Mouse (Mus musculus) adrenal gland (tissue): ENCODE data around the gene Foxp1.

ENCODE experiments used
- intact Hi-C: fragments of 180-260 bp; cut with DNase I; formaldehyde crosslinking; loops from one replicate; pipeline ENCODE4 v1.15.1; 2025

The Foxp1 gene

DNA sequence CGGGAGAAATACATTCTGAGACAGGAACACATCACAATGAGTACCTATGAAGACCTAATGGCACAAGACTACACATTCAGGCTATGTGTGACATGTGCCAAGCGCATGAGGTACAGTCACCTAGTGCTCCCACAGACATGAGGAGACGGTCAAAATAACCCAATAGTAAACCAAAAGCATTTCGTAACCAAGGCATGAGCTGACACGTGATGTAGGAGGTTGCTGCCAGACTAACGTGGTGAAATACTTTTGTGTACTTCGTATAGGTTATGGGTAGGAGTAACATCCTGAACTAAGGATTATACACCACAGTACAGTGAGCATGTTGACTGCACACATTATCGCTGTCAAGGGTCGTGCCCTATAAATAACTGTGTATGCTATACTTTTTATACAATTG lies 520.9 kb downstream of the Foxp1 start:
- intact Hi-C loops = no loop called here

DNA sequence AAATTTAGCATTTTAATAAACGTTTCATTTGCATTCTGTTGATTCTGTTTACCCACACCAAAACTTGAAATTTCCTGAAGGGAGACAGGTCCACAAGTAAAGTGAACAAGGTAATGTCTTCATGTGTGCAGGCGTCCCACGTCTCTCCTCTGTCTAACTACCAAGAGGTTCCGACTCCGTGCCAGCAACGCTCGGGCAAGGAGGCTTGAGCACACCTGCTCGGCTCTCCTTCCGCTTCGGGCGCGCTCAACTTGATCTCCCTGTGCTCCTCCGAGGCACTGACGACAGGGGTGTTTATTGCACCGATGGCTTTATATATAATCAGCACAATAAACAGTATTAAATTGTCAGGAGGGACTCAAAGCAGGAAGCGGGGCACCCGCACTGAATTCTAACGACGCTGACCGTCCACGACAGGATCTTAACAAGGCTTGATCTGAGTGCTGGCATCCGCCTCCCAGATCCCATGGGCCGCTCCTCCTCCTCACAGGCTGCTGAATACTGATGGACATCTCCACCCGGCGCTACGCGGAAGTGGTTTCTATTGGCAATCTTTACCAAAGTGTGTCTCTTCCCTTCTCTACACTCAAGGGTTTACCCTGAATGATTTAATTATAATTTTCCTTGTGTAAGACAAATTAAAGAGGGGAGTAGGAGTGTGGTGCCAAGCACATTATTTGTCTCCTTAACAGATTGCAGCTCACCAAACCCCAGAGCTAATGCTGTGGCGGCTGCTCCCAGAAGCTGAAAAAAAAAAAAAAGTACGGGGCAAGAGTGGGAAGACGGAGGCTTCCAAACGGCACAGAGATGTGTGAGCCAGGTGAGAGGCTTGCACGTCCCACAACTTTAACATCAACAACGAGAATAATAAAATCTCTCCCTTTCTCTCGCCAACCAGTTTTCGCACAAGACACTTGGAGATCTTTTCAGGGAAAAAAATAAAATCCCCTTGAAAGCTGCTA lies 523.3 kb downstream of the Foxp1 start:
- intact Hi-C loops = no loop called here

DNA sequence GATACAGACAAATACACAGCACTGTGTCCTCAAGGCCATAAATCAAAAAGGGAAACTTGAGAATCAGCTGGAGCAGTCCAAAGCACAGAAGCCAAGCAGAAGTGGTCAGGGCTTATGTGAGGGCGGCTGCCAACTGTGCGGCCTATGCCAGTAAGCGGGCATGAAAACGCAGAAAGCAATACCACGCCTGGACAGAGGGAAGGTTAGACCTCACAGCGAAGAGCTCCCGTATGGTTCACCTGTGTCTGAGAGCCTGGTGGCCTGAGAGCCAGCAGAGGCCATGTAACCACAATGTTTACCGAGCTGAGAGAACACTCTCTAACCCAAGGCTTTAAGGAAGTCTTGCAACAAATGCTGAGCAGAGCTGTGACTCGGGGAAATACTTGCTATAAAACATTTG lies 524.8 kb downstream of the Foxp1 start:
- intact Hi-C loops = no loop called here

GRCm38 (mm10) chr6:98996822-98997221 lies 525.7 kb downstream of the Foxp1 start:
- intact Hi-C loops = no loop called here

DNA sequence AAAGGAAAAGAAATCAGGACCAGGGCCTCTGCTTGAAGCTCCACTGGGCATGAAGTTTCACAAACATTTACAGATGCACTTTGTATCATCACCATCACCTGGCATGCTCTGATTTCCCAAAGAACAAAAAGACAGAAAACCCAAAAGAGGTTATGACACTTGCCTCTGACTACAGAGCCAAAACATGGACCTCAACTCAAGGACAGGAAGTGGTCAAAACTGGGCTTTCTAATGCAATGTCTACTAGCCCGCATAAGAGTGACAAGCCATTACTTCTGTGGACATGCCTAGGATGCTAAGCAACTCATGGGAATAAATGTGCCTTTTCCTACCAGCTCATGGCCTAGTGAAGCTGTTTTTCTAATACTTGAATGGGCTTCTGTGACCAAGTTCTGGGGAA lies 526.2 kb downstream of the Foxp1 start:
- intact Hi-C loops = no loop called here

- intact Hi-C loops = no loop called here
Measured at GRCm38 (mm10) chr6:98995681-98996080, 526.8 kb downstream of the Foxp1 start.

- intact Hi-C loops = no loop called here
Measured at GRCm38 (mm10) chr6:98994902-98995301, 527.6 kb downstream of the Foxp1 start.

- intact Hi-C loops = no loop called here
Measured at GRCm38 (mm10) chr6:98994104-98994787, 528.3 kb downstream of the Foxp1 start.

DNA sequence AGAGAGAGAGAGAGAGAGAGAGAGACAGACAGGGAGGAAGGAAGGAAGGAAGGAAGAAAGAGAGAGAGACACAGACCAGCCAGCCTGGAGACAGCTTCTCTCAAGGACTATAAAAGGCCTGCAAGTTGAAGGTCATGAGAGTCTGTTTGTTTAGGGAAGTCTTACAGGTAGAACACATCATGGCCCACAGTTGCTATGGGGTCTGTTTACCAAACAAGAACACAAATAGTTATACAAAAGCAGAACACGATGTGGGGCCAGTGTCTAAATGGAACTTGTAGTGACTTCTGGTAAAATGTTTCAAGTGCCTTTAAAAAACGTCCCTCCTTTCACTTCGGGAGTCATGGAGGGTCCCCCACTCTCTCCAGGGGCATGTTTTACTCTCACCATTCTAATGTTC lies 529.3 kb downstream of the Foxp1 start:
- intact Hi-C loops = no loop called here

GRCm38 (mm10) chr6:98992772-98993147 lies 529.8 kb downstream of the Foxp1 start:
- intact Hi-C loops = no loop called here

DNA sequence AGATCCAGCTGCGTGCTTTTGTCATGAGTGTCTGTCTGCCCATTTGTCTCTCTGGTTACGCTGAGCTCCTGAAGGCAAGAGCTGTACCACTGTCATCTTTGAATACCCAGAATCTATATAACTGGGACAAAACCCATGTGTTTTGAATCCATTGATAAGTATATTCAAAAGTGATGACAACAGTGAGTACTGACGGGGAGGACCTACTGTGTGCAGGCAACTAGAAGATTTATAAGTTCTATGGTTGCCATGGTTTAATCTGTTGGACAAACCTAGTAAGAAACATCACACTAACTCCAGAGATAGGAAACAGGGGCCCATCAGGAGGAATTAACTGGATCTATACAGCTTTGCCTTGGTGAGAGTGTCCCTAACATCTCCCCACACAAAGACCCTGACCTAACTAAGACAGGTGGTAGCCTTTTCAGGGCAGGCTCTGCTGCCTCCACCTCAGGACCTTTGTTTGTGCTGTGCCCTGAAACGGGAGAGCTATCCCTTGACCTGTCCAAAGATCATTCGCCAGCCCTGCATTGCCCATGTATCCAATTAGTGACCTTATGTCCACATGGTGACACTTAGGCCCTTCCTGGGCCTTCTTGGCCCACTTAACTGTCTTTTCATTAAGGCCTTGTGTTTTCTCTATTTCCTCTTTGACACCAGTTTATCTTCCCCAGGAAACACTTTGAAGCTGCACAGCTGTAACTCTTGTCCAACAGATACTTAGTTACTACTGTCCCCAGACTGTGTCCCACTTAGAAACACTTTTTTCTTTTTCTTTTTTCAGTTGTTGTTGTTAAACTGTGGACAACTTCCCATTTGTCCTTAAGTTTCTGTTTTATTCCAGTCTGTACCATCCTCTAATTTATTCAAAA lies 530.4 kb downstream of the Foxp1 start:
- intact Hi-C loops = no loop called here

GRCm38 (mm10) chr6:98987533-98988169 lies 534.9 kb downstream of the Foxp1 start:
- intact Hi-C loops = no loop called here

DNA sequence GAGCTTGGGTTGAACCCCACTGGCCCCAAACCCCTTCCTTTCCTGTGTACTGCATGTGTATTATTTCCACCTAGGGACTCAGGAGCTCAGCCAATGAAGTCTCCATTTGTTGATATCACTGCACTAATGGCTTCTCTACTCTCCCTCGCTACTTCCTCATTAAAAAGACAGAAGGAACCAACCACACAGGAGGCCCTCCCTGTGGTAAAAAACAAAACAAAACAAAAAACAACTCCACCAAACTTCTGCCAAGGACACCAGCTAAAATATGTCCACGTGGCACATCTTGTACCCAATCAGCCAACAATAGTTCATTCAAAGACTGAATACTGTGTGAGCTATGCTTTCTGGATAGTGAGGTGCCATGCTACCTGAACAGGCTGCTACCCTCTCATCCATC lies 537.1 kb downstream of the Foxp1 start:
- intact Hi-C loops = no loop called here

DNA sequence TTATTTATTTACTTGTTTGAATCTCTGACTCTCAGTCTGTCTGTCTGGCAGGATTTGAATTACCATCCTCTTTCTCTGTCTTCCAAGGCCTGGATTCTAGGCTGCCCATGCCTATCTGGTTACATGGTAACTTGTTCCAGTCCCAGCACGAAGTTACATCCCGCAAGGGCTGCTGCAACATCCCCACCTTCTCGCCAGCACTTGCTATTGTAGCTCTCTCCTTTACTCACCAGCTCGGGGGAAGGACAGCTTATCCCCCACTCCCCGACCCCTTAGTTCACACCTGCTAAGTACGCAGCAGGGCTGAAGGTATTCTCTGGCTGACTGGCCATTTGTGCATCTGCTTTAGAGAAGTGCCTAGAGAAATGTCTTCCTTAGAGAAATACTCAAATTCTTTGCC lies 537.9 kb downstream of the Foxp1 start:
- intact Hi-C loops = no loop called here

GRCm38 (mm10) chr6:98984026-98984425 lies 538.5 kb downstream of the Foxp1 start:
- intact Hi-C loops = no loop called here

DNA sequence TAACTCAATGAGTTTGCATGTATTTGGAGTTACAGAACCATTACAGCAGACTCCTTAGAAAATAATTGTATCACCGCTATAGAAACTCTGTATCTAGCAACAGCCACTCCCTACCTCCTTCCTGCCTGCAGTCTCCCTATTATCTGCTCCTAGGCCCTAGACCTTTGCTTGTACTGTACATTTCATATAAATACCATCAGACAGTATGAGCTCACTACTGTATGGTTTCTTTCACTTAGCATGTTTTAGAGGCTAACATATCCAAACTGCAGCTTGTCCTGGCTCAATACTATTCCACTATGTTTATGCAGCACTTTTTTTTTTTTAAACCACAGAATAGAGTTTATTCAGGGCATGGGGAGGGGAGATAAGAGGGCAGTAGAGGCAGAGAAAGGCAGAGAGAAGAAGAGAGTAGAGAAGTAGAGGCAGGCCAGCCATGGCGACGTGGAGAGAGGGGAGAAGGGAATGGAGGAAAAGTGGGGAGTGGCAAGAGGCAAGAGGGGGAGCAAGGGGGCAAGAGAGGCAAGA lies 539.1 kb downstream of the Foxp1 start:
- intact Hi-C loops = no loop called here

DNA sequence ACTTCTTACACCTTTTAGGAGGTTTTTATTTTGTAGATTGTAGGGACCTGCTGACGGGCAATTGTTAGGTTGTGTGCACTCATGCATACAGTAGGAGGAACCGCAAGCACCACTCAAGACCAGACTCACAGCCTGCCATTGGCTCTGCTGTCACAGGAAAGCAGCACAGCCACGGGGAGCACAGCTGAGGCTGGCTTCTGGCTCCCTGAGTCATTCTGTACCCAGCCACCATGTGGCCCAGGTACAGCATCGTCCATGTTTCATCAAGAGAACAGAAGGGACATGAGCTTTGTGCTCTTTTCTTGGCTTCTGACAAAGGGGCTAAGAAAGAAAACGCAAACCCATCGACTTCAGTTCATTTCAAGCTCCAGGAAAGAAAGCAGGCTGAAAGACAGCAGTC lies 541.3 kb downstream of the Foxp1 start:
- intact Hi-C loops = no loop called here

- intact Hi-C loops = no loop called here
Measured at GRCm38 (mm10) chr6:98980432-98980831, 542.1 kb downstream of the Foxp1 start.

- intact Hi-C loops = no loop called here
Measured at GRCm38 (mm10) chr6:98980001-98980400, 542.5 kb downstream of the Foxp1 start.

GRCm38 (mm10) chr6:98977806-98978205 lies 544.7 kb downstream of the Foxp1 start:
- intact Hi-C loops = loop anchor here (5.0 kb wide), 1 partner anchor 549 kb away; no protein-coding TSS in a partner anchor

- intact Hi-C loops = loop anchor here (5.0 kb wide), 1 partner anchor 551 kb away; no protein-coding TSS in a partner anchor
Measured at GRCm38 (mm10) chr6:98975918-98976317, 546.6 kb downstream of the Foxp1 start.
